Mouse (Mus musculus) liver, embryonic 14.5 days (tissue): ENCODE measurements around the gene Ube2e3. TPM values are rescaled to one million over a fixed set of nuclear protein-coding genes. Genes with fewer than 3 reads are reported as not detected.
A peak's percentile ranks its signal among the peaks of the same experiment; 100 is the strongest.

Experiments
- ATAC-seq: fragments of 200-750 bp; cut with Nextera tagmentation; 2 replicates; pipeline ENCODE4 v1.8.0; 2017; ENCODE audit warnings: moderate number of reproducible peaks, mild to moderate bottlenecking, moderate library complexity; ENCODE audit not compliant: insufficient read depth
- DNase-seq, 3 experiments: peaks; one replicate each; pipeline ENCODE4 v3.0.0-alpha.2; 2012 to 2013; ENCODE audit warnings: low read depth in 3 of 3, low spot score in 3 of 3
- H3K27ac ChIP-seq: fragments of 300-500 bp; sonication (generic); 2 replicates; pipeline ENCODE4 v1.5.1; 2014; ENCODE audit warnings: moderate library complexity, mild to moderate bottlenecking, control low read depth, inconsistent platforms
- H3K27me3 ChIP-seq: fragments of 300-500 bp; sonication (generic); 2 replicates; pipeline ENCODE4 v1.6.1; 2014; ENCODE audit warnings: mild to moderate bottlenecking, low read length, moderate library complexity; ENCODE audit not compliant: control insufficient read depth, insufficient read depth
- H3K36me3 ChIP-seq: fragments of 300-500 bp; sonication (generic); replicated peaks from 2 replicates; pipeline ENCODE4 v1.6.1; 2014; ENCODE audit warnings: low read depth; ENCODE audit not compliant: control insufficient read depth, insufficient read depth
- H3K4me1 ChIP-seq, 2 experiments: fragments of 200-500 bp in 1 of 2; fragments of 300-500 bp in 1 of 2; sonication (generic) in 1 of 2; replicated peaks; 2 replicates each; pipeline ENCODE4 v1.6.1; 2012 to 2014; ENCODE audit warnings: antibody characterized with exemption in 1 of 2, inconsistent platforms in 1 of 2, low read length in 1 of 2; ENCODE audit not compliant: control insufficient read depth in 2 of 2, insufficient read depth in 2 of 2
- H3K4me2 ChIP-seq: fragments of 300-500 bp; sonication (generic); 2 replicates; pipeline ENCODE4 v1.6.1; 2014; ENCODE audit warnings: low read depth, mild to moderate bottlenecking, control low read depth, moderate library complexity
- H3K4me3 ChIP-seq, 2 experiments: fragments of 200-500 bp in 1 of 2; fragments of 300-500 bp in 1 of 2; sonication (generic) in 1 of 2; 2 replicates each; pipeline ENCODE4 v1.5.1; 2012 to 2014; ENCODE audit warnings: low read depth in 2 of 2, low read length in 2 of 2, mild to moderate bottlenecking in 2 of 2, control low read depth in 1 of 2, inconsistent platforms in 1 of 2, moderate library complexity in 1 of 2; ENCODE audit not compliant: insufficient read depth in 1 of 2
- H3K9ac ChIP-seq: fragments of 300-500 bp; sonication (generic); replicated peaks from 2 replicates; pipeline ENCODE4 v1.6.1; 2014; ENCODE audit warnings: mild to moderate bottlenecking, control low read depth, moderate library complexity
- H3K9me3 ChIP-seq: fragments of 300-500 bp; sonication (generic); 2 replicates; pipeline ENCODE4 v1.6.1; 2016; ENCODE audit warnings: low read length, mixed read lengths; ENCODE audit not compliant: control insufficient read depth
- CTCF ChIP-seq: IDR thresholded peaks from 2 replicates; pipeline ENCODE4 v1.5.1; 2016; ENCODE audit warnings: antibody characterized with exemption, low read depth, control low read depth
- EP300 ChIP-seq: IDR thresholded peaks from 2 replicates; pipeline ENCODE4 v1.6.1; 2016; ENCODE audit warnings: antibody characterized with exemption, low read depth
- WGBS: fragments of 180-500 bp; shearing (Covaris S2); extraction: QIAGEN DNeasy Blood & Tissue Kit; methylation state at CpG from one replicate; pipeline ENCODE4 v1.1.7; 2014; ENCODE audit not compliant: insufficient replicate concordance; 5-methylcytosine and 5-hydroxymethylcytosine counted together
- polyA plus RNA-seq, 2 experiments: library from polyadenylated mRNA; depleted of rRNA in 1 of 2; stranded (reverse) in 1 of 2; unstranded in 1 of 2; fragments of >200 nt; fragmentation: Nextera tagmentation in 1 of 2; extraction: Ambion mirVana in 1 of 2; gene quantifications; 2 replicates each; pipeline versions ENCODE4 v1.2.1 to v1.2.3; 2012 to 2014

The Ube2e3 gene
- polyA plus RNA-seq, 2 experiments, result 39.1 to 92.1 TPM

GRCm38 (mm10) chr2:78845717-78846116 is 22.2 kb upstream of the Ube2e3 start:
- no peak overlapping the region for H3K4me2 ChIP-seq
- no peak for TF ChIP-seq CTCF
- TF ChIP-seq EP300, result no peak
- no peak overlapping the region for H3K27ac ChIP-seq
- 66% methylated on average over 10 of the region's 10 CpGs for WGBS
- H3K4me1 ChIP-seq, result no peaks in the 10 kb centered on the region
- no peaks in the 10 kb centered on the region for H3K36me3 ChIP-seq
- H3K4me3 ChIP-seq, result no peak overlapping the region
- no peaks in the 10 kb centered on the region for H3K9me3 ChIP-seq
- H3K9ac ChIP-seq, result no peak overlapping the region
- ATAC-seq (no peak), DNase-seq (no peak)
- H3K27me3 ChIP-seq, result no peaks in the 10 kb centered on the region

- no peak overlapping the region for H3K4me2 ChIP-seq
- H3K4me3 ChIP-seq, result no peak overlapping the region
- H3K36me3 ChIP-seq, result no peaks in the 10 kb centered on the region
- H3K9me3 ChIP-seq, result no peaks in the 10 kb centered on the region
- H3K27me3 ChIP-seq, result no peaks in the 10 kb centered on the region
- 78% methylated on average over 8 of the region's 8 CpGs for WGBS
- H3K4me1 ChIP-seq, result peaks cover 9 to 10% of the 10 kb centered on the region in 2 experiments
- no peak for ATAC-seq
- H3K27ac ChIP-seq, result no peak overlapping the region
- no peak overlapping the region for H3K9ac ChIP-seq
- no peak for DNase-seq
- no peak for TF ChIP-seq EP300
- no peak for TF ChIP-seq CTCF
These were observed 13.6 kb upstream of the Ube2e3 start for GRCm38 (mm10) chr2:78854315-78854714.

DNA sequence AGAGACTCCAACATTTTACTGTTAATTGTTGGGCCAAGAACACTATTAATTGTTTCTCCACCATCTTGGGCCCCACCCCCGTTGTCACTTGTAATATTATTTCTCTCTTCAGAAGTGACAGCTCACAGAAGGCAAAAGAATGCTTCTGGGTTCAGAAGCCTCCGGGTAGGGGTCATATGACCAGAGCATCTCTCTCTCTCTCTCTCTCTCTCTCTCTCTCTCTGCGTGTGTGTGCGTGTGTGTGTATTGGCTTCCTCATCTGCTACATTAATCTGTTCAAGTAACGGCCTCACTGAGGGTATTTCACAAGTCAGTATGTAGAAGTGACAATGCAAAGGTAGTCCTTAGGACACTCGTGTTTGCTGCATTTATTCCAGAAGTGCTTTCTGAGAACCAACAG is 9.3 kb upstream of the Ube2e3 start:
- no peak overlapping the region for H3K4me2 ChIP-seq
- H3K27me3 ChIP-seq, result no peaks in the 10 kb centered on the region
- DNase-seq (no peak), ATAC-seq (peak; percentile 5; the same call in 1 of the 2 replicates)
- no peaks in the 10 kb centered on the region for H3K36me3 ChIP-seq
- TF ChIP-seq EP300 (no peak), CTCF (no peak)
- H3K4me1 ChIP-seq, result peaks cover 32 to 39% of the 10 kb centered on the region in 2 experiments
- WGBS, result 53% methylated on average over 6 of the region's 6 CpGs
- H3K4me3 ChIP-seq, result no peak overlapping the region
- no peaks in the 10 kb centered on the region for H3K9me3 ChIP-seq
- peak overlapping the region; percentile 15; the same call in 1 of the 2 replicates for H3K9ac ChIP-seq
- peak overlapping the region; percentile 67 for H3K27ac ChIP-seq

GRCm38 (mm10) chr2:78859266-78860087 is 8.4 kb upstream of the Ube2e3 start:
- WGBS, result 33% methylated on average over 12 of the region's 12 CpGs
- H3K4me1 ChIP-seq, result peaks cover 32 to 39% of the 10 kb centered on the region in 2 experiments
- DNase-seq (peak in 2 of 3 experiments; percentile 65), ATAC-seq (peak; percentile 93)
- TF ChIP-seq CTCF (no peak), EP300 (peak; percentile 79)
- peak overlapping the region; percentile 67 for H3K27ac ChIP-seq
- H3K27me3 ChIP-seq, result no peaks in the 10 kb centered on the region
- no peaks in the 10 kb centered on the region for H3K36me3 ChIP-seq
- H3K4me3 ChIP-seq, result no peak overlapping the region
- H3K9me3 ChIP-seq, result no peaks in the 10 kb centered on the region
- peak overlapping the region; percentile 50 for H3K4me2 ChIP-seq
- H3K9ac ChIP-seq, result peak overlapping the region; percentile 15

- Histone ChIP-seq H3K9me3 (no peaks in the 10 kb centered on the region), H3K4me3 (no peak overlapping the region), H3K9ac (peak overlapping the region; percentile 15), H3K27me3 (no peaks in the 10 kb centered on the region), H3K4me2 (peak overlapping the region; percentile 50), H3K27ac (peak overlapping the region; percentile 67), H3K4me1 (peaks cover 32 to 39% of the 10 kb centered on the region in 2 experiments), H3K36me3 (no peaks in the 10 kb centered on the region)
- ATAC-seq, result no peak
- DNase-seq, result no peak
- TF ChIP-seq EP300 (no peak), CTCF (no peak)
- WGBS, result 48% methylated on average over 3 of the region's 3 CpGs
These were observed 7.9 kb upstream of the Ube2e3 start for GRCm38 (mm10) chr2:78860088-78860372.
